Mouse (Mus musculus) left cerebral cortex, adult 8-10 months (tissue): Measurements from ENCODE around the gene Mtfmt. TPM values are rescaled to one million over a fixed set of nuclear protein-coding genes. Genes with fewer than 3 reads are reported as not detected.

Source experiments
- DNase-seq, 2 experiments: peaks; one replicate each; pipeline ENCODE4 v3.0.0; 2022; ENCODE audit warnings: low spot score in 2 of 2
- total RNA-seq, 4 experiments: library from RNA; stranded (reverse); gene quantifications; 2 replicates each; pipeline ENCODE4 v1.2.4; 2022

Gene Mtfmt
- 10 to 100 TPM; 16.4 to 20.5 (median 16.9) TPM for total RNA-seq

- peak; percentile 74 to 91 for DNase-seq
These were observed at the start of gene Mtfmt for GRCm38 (mm10) chr9:65435671-65436301. Gene Mtfmt, plus strand, starts transcription at chr9:65435782.

GRCm38 (mm10) chr9:65386373-65387140, 49.0 kb upstream of the Mtfmt start:
- DNase-seq, result no peak

DNA sequence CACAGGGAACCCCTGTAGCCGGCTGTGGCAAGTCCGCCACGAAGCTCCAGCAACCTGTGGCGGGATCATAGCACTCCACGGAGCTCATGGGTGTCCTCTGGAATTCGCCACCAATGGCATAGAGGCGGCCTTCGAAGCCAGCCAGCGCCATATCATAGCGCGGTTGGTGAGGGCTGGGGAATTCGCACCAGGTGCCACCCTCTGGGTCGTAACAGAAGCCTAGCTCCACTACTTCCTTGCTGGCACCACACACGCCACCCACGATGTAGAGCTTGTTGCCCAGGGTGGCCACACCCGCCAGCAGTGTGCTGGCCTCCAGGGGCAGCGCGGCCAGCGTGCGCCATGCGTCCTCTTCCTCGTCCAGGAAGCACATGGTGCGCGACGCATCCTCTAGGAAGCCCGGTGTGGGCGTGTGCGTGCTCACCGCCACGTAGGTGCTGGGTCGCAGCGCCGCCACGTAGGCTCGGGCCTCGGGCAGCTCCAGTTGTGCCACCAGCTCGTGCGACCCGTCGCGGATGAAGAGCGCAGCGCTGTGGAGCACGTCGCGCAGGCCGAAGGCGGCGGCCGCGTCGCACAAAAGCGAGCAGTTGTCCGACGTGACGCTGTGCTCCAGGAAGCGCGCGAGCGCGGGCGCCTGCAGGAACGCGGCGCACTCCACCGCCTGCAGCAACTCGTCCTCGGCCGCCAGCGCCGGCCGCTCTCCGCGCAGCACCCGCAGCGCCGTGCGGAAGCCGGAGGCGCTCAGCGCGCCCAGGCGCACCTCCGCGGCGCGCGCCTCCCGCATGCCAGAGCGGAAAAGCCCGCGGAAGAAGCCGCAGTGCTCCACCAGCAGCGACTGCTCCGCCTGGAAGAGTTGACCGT, 44.6 kb upstream of the Mtfmt start:
- no peak for DNase-seq

DNA sequence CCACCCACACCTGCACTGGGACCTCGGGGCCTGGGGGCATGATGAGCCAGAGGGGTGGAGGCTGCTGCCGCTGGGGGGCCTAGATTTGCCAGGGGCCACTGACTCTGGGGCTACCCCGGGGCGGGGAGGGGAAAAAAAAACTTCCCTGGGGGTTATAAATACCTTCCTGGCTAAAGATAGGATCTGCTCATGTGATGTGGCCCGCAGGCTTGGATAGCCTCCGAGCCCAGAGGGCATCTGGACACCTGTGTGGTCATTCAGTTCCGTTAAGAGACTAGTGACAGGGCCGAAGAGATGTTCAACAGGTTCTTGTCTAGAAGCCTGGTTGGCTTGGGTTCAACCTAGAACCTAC, 44.0 kb upstream of the Mtfmt start, which contains the start of gene Kbtbd13:
Gene Kbtbd13, minus strand, starts transcription at position 40 of the 352 bp plus-strand sequence.
- no peak for DNase-seq

DNA sequence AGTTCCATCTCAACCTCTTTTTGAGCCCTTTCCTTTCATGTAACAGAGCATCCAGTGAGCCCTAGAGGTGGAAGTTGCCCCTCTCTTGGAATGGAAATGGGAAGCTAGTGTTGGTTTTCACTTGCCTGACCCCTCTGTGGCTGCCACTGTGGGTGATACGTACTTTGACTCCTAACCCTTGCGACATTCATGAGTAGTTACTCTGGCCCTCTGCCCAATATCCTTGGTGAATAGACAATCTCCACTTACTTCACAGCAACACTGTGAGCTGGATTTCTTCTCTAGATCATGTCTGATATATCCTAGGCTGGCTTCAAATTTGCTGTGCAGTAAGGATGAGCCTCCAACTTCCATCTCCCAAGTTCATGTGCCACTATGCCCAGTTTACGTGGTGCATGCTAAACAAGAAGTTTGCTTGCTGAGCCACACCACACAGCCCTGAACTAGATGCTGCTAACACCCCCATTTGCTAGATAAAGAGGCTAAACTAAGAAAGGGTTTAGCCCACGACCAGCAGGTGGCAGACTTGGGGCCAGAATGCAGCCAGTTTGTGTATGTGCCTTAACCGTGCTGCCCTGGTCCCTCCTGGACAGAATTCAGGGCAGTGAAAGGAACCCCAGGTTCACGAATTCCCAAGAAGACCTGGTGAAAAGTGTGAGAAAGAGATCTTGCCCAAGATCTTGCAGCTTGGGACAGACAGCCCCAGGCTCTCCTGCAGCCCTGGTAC, 42.8 kb upstream of the Mtfmt start:
- peak in 1 of 2 experiments; percentile 53 for DNase-seq

GRCm38 (mm10) chr9:65393606-65394005, 42.0 kb upstream of the Mtfmt start:
- no peak for DNase-seq

- DNase-seq, result no peak
These were observed 41.2 kb upstream of the Mtfmt start for GRCm38 (mm10) chr9:65394360-65394759.

DNA sequence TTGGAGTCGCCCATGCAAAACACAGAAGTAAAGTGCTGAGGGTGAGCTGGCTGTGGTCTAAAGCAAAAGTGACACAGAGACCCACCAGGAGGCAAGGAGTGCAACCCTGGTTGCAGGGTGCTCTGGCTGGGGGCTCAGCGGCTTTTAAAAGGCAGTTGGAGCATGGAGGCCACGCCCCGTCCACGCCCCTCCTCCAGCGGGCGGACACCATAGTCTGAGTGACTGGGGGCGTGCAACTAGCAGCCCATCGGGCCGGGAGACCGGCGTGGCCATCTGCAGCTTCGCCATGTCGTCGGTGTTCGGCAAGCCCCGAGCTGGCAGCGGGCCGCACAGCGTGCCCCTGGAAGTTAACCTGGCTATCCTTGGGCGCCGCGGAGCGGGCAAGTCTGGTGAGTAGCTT, 37.3 kb upstream of the Mtfmt start, which contains the start of gene Rasl12:
Gene Rasl12, plus strand, starts transcription at position 228 of the 400 bp plus-strand sequence.
- DNase-seq, result peak in 1 of 2 experiments; percentile 34

GRCm38 (mm10) chr9:65399934-65400333, 35.6 kb upstream of the Mtfmt start:
- no peak for DNase-seq

DNA sequence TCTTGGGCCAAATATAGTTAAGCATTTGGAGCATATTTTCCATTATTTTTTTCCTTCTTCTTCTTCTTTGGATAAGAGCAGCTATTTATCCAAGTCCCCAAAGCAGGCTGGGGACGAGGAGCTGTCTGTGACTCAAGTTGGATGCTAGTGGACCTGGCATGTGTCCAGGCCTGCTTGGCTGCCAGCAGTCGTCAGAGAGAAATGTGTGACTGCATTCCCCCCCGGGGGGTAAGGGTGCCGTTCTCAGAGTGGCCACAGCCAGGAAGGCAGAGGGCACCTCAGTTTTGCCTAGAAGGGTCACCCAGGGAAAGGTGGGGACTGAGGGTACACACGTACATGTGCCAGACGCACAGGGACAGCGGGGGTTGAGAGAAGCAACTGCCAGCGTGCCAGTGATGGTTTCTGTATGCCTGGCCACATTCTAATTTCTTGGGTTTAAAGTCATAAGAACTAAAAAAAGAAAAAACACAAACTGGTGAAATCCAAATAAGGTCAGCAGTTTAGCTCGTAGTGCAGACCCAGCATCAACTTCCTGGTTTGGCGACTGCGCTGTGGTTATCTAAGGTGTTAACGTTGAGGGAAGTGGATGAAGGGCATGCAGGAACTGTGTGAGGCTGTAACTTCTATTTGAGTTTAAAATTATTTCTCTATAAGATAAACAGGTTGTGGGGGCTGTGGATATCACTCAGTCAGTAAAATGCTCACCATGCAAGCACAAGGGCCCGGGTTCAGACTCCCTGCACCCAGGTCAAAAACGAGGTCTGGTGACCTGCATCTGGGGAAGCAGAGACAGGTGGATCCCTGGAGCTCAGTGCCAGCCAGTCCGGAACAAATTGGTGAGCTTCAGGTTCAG, 31.0 kb upstream of the Mtfmt start:
- peak; percentile 41 to 46 for DNase-seq

DNA sequence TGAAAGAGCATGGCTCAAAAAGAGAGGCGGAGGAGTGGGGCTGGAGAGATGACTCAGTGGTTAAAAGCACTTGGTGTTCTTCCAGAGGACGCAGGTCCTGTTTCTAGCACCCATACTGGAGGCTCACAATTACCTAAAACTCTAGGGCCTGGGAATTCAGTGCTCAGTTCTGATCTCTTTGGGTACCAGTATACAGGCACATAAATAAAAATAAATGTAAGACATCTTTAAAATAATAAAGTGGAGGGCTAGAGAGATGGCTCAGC, 30.5 kb upstream of the Mtfmt start:
- DNase-seq, result no peak

GRCm38 (mm10) chr9:65407327-65407726, 28.3 kb upstream of the Mtfmt start:
- no peak for DNase-seq

DNA sequence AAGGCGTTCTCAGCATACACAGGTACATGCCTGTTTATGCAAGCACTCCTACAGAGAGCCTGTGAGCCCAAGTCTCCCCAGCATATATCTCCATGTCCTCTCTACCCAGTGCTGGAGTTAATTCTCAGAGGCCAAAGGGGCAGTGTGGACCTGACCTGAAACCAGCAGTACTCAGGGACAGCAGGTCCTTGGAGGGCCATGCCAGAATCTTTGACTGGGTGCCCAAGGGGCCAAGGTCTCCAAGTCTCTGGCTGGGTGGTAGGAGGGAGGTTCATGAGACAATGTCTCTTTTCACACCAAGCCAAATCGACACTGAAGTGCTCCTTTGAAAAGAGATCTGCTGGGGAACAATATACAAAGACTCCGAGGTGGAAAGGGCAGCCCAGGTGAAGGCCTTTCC, 27.7 kb upstream of the Mtfmt start:
- DNase-seq, result no peak

DNA sequence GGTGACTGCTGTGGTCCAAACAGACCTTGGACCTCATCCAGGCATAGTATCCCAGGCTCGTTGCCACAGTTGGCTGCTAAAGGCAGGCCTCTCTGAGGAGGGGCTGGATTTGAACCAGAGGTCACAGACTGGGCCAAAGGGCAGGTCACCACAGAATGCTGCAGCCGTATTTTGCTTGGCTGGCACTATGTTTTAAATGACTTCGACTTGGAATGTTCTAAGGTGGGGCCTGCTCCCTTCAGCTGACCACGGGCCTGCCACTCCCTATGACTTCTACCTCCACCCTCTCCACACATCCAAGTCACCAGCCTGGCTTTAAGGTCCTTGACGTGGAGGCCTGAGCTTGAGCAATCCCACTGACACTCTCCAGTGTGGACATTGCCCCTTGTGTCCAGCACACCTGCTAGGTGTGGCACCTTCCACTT, 26.7 kb upstream of the Mtfmt start:
- DNase-seq, result no peak

GRCm38 (mm10) chr9:65410378-65410777, 25.2 kb upstream of the Mtfmt start:
- DNase-seq, result no peak

- DNase-seq, result no peak
These were observed 24.3 kb upstream of the Mtfmt start for GRCm38 (mm10) chr9:65411326-65411725.

DNA sequence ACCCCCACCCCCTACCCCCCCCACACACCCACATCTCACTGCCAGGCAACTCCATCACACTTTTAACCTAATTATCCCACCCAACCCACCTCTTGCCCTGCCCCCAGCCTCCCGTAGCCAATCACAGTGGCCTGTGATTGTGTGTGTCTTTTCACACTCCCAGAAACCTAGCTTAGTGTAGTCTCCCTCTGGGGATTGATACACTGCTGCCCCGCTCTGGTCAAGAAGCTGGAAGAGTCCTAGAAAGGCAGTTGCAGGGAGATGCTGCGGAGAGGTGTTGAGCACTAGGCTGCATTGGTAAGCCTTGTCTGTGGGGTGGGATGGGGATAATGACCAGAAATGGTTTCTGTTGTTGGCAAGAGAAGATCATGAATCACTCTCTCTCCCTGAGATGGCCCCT, 17.8 kb upstream of the Mtfmt start:
- DNase-seq, result no peak

- DNase-seq, result no peak
These were observed 15.9 kb upstream of the Mtfmt start for GRCm38 (mm10) chr9:65419633-65420032.

- no peak for DNase-seq
These were observed 12.7 kb upstream of the Mtfmt start, which contains the start of gene Slc51b for GRCm38 (mm10) chr9:65422760-65423501. Gene Slc51b, minus strand, starts transcription at chr9:65422955.

- DNase-seq, result no peak
These were observed 11.2 kb upstream of the Mtfmt start for GRCm38 (mm10) chr9:65424393-65424792.
